Mouse (Mus musculus): ENCODE data around the gene 4930512M02Rik. TPM values are rescaled to one million over a fixed set of nuclear protein-coding genes. Genes with fewer than 3 reads are reported as not detected.

The 4930512M02Rik gene
- polyA plus RNA-seq, 1 experiment: not detected

DNA sequence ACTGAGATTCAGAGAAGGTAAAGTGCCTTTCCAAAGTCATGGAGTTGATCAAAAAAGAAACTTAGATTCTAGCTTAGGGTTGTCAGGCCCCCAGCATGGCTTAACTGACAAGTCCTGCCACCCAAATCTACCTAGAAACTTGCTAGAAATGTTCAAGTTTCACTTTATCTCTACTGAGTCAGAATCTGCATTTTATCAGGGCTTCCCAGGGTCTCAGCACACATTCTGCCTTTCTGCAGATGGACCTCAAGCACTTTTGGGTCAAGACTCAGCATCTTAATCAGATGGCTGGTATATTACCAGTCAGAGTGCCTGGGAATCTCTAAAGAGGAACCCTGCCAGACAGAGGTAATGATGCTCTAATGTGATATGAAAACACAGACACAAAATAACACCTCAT is 56.9 kb downstream of the 4930512M02Rik start:
- Histone ChIP-seq H3K4me1 (ENCODE audit: control insufficient read depth, insufficient read depth, low read length) (no peaks in the 10 kb centered on the region), H3K27ac (ENCODE audit: insufficient read depth, low read depth, low read length) (no peak overlapping the region), H3K4me3 (ENCODE audit: insufficient read depth, low read depth, low read length) (no peak overlapping the region)
- TF ChIP-seq POLR2A (IDR thresholded peaks at IDR 0.05; ENCODE audit: insufficient read depth, low read depth, low read length) (no peak), CTCF (IDR thresholded peaks at IDR 0.05; ENCODE audit: insufficient read depth, low read depth, low read length) (no peak)

DNA sequence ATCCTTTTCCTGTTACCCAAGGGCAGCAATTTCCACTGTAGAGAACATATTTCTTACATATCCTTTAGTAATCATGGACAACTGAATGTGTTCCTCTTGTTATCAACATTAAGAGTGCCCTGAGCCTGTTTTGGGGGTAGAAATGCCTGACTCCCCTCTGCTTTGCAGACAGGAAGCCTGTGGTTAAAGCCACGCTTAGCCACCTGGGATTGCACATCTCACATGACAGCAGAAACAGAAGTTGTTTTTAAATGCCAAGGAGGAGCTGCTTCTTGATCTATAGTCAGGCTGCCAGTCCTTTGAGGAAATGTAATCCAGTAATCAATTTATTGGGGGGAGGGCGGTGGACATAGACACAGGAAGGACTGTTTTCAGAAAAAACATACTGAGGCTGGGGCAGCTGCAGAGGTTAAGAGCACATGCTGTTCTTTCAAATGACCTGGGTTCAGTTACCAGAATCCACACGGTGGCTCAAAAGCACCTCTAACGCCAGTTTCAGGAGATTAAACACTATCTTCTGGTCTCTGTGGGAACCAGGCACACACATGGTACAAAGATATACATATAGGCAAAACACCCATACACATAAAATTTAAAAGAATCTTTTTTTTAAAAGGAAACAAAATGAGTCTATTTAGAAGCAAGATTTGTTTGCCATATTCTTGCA is 58.0 kb downstream of the 4930512M02Rik start:
- no peak overlapping the region for H3K4me3 ChIP-seq (ENCODE audit: insufficient read depth, low read depth, low read length)
- no peak overlapping the region for H3K27ac ChIP-seq (ENCODE audit: insufficient read depth, low read depth, low read length)
- 76% methylated on average over 4 of the region's 4 CpGs for WGBS
- H3K4me1 ChIP-seq (ENCODE audit: control insufficient read depth, insufficient read depth, low read length): no peaks in the 10 kb centered on the region
- TF ChIP-seq POLR2A (IDR thresholded peaks at IDR 0.05; ENCODE audit: insufficient read depth, low read depth, low read length) (no peak), CTCF (IDR thresholded peaks at IDR 0.05; ENCODE audit: insufficient read depth, low read depth, low read length) (no peak)

DNA sequence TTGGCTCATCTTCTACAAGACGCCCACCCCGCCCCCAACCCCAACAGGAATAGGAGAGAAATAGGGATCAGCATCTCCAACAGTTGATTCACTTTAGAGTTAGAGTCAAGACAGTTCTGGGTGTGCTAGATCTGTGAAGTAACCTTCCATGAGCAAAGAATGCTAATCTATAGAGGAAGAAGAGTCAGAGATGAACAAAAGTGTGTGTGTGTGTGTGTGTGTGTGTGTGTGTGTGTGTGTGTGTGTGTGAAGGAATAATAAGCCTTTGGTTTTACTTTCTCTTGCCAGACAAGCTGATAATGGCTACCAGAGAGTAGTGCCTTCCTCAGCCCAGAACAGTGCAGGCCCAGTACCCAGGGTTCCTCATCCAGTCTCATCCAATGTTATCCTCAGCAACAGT is 59.6 kb downstream of the 4930512M02Rik start:
- TF ChIP-seq POLR2A (IDR thresholded peaks at IDR 0.05; ENCODE audit: insufficient read depth, low read depth, low read length) (no peak), CTCF (IDR thresholded peaks at IDR 0.05; ENCODE audit: insufficient read depth, low read depth, low read length) (no peak)
- no peaks in the 10 kb centered on the region for H3K4me1 ChIP-seq (ENCODE audit: control insufficient read depth, insufficient read depth, low read length)
- 94% methylated on average over 2 of the region's 2 CpGs for WGBS
- H3K4me3 ChIP-seq (ENCODE audit: insufficient read depth, low read depth, low read length): no peak overlapping the region
- no peak overlapping the region for H3K27ac ChIP-seq (ENCODE audit: insufficient read depth, low read depth, low read length)

DNA sequence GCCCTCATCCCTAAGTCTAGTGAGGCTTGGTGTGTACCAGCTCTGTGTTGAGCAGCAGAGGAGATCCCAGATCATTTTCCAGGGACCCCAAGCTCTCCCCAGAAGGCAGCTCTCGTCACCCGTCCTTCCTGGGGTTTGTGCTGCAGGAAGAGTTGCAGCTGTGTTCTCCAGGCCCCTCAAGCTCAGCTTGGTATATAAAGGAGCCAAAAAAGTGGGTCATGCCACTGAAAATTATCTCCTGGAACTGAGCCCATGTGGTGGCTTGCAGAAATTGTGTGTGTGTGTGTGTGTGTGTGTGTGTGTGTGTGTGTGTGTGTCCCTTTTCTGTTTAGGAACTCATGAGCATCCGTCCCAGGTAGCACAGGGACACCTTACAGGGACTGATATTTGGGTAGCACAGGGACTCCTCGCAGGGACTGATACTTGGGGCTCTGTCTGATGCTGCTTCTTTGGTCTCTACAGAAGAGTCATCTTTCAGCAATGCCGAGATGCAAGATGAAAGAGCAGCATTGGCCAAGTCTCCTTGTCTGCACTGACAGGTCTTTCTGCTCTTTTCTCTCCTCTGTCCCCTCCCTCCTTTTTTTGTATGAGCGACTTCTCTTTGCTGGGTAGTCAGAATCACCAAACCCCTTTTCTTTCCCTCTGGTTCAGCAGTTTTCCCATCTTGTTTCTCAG is 62.4 kb downstream of the 4930512M02Rik start:
- WGBS: 64% methylated on average over 6 of the region's 6 CpGs
- Histone ChIP-seq H3K4me3 (ENCODE audit: insufficient read depth, low read depth, low read length) (no peak overlapping the region), H3K27ac (ENCODE audit: insufficient read depth, low read depth, low read length) (no peak overlapping the region), H3K4me1 (ENCODE audit: control insufficient read depth, insufficient read depth, low read length) (no peaks in the 10 kb centered on the region)
- TF ChIP-seq CTCF (IDR thresholded peaks at IDR 0.05; ENCODE audit: insufficient read depth, low read depth, low read length): no peak
- TF ChIP-seq POLR2A (IDR thresholded peaks at IDR 0.05; ENCODE audit: insufficient read depth, low read depth, low read length): no peak

DNA sequence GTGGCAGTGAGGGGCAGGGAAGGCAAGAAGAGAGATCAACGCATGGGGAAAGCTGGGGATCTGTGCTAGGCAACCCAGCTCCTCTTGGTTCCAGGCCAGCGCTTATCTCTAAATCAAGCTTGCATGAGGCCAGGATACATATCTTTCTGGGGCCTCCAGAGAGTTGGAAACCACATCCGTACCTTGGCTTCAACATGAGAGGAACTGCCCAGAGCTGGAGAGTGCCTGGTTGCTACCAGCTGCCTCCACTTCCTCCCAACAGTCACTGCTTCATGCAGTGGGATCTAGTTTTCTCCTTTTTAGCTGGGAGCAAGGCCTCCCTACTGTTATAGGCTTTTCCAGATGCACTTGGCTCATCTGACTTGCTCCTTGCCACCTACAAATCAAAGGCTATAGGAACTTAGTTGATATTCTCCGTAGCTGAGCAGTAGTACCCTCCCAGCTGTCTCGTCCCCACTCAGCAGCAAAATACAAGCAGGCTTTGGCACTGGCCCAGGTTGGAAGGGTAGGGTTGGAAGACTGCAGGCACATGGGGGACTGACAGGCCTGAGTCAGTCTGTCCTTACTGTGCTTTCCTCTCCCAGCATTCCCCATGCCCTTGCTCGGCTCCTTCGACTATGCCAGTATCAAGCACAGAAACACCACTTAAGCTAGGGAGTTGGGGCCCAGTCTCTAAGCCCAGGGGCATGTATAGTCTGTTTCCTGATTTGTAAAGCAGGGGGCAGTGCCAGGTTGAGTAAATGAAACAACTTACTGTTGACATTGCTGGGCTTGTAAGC is 63.2 kb downstream of the 4930512M02Rik start:
- 70% methylated on average over 7 of the region's 7 CpGs for WGBS
- TF ChIP-seq POLR2A (IDR thresholded peaks at IDR 0.05; ENCODE audit: insufficient read depth, low read depth, low read length): no peak
- no peak for TF ChIP-seq CTCF (IDR thresholded peaks at IDR 0.05; ENCODE audit: insufficient read depth, low read depth, low read length)
- H3K27ac ChIP-seq (ENCODE audit: insufficient read depth, low read depth, low read length): no peak overlapping the region

DNA sequence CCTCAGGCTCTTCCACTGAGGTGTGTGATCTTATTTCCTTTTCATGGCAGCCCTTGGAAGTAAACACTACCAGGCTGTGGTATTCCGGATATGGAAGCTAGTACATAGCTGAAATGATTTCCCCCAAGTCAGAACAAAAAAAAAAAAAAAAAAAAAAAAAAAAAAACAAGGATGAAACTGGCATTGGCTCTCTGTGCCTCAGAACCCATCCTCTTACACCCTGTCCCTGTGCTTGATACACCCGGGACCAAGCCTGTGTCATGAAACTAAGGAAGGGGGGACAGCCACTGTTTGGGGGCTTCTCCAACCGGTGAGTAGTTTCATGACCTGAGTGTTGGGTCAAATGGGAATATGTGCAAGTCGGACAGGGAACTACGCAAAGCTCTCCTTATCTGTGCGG is 66.5 kb downstream of the 4930512M02Rik start:
- no peak overlapping the region for H3K4me3 ChIP-seq (ENCODE audit: insufficient read depth, low read depth, low read length)
- TF ChIP-seq POLR2A (IDR thresholded peaks at IDR 0.05; ENCODE audit: insufficient read depth, low read depth, low read length): no peak
- no peak for TF ChIP-seq CTCF (IDR thresholded peaks at IDR 0.05; ENCODE audit: insufficient read depth, low read depth, low read length)
- 91% methylated on average over 6 of the region's 6 CpGs for WGBS
- H3K4me1 ChIP-seq (ENCODE audit: control insufficient read depth, insufficient read depth, low read length): no peaks in the 10 kb centered on the region
- no peak overlapping the region for H3K27ac ChIP-seq (ENCODE audit: insufficient read depth, low read depth, low read length)

More for the DNA sequence above, 63.2 kb downstream of the 4930512M02Rik start:
- H3K4me1 ChIP-seq (ENCODE audit: control insufficient read depth, insufficient read depth, low read length): no peaks in the 10 kb centered on the region
- no peak overlapping the region for H3K4me3 ChIP-seq (ENCODE audit: insufficient read depth, low read depth, low read length)

DNA sequence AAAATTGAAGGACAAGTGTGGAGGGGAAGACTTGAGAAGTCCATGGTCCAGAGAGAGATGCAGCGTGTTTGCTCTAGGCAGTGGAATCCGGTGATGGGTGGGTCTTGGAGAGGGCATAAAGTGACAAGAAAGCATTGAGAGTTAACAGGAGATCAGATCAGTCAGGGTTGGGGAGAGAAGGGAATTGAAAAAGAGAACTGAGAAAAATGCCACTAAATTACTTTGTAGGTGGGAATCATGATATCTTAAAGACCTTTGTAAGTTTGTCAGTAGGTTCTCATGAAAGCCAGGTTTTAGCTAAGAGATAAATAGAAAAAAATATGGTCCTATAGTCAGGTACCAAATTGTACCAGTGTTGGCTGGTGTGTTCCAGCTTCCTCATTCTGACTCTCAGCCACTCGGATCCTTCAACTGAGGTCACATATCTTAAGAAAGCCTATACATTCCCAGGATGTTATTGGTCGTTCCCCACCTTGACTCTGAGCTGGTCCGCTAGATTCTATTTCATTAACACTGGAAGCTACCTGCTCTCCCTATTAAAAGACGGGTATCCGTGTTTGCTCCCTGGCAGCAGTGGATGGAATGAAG is 68.4 kb downstream of the 4930512M02Rik start:
- no peak overlapping the region for H3K27ac ChIP-seq (ENCODE audit: insufficient read depth, low read depth, low read length)
- no peak overlapping the region for H3K4me3 ChIP-seq (ENCODE audit: insufficient read depth, low read depth, low read length)
- WGBS: 81% methylated on average over 7 of the region's 7 CpGs
- H3K4me1 ChIP-seq (ENCODE audit: control insufficient read depth, insufficient read depth, low read length): no peaks in the 10 kb centered on the region
- no peak for TF ChIP-seq CTCF (IDR thresholded peaks at IDR 0.05; ENCODE audit: insufficient read depth, low read depth, low read length)
- no peak for TF ChIP-seq POLR2A (IDR thresholded peaks at IDR 0.05; ENCODE audit: insufficient read depth, low read depth, low read length)

DNA sequence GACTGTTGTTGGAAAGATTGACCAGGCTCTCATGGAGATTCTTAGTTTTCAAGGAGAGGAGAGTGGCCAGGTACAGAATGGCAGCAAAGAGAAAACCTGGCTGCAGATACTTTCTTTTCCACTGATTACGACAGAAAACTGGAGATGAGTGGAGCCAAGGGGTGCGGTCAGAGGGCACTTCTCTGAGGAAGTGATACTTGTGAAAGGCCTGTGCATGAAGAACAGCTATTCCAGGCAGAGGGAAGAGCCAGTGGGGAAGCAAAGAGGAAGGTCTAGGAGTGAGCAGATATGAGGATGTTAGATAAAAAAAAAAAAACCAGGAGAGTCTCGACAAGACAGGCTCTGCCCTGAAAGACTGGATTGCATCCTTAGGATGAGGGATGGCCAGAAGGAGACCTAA is 69.0 kb downstream of the 4930512M02Rik start:
- Histone ChIP-seq H3K4me1 (ENCODE audit: control insufficient read depth, insufficient read depth, low read length) (no peaks in the 10 kb centered on the region), H3K27ac (ENCODE audit: insufficient read depth, low read depth, low read length) (no peak overlapping the region), H3K4me3 (ENCODE audit: insufficient read depth, low read depth, low read length) (no peak overlapping the region)
- WGBS: 82% methylated on average over 3 of the region's 3 CpGs
- no peak for TF ChIP-seq POLR2A (IDR thresholded peaks at IDR 0.05; ENCODE audit: insufficient read depth, low read depth, low read length)
- no peak for TF ChIP-seq CTCF (IDR thresholded peaks at IDR 0.05; ENCODE audit: insufficient read depth, low read depth, low read length)
